Mouse (Mus musculus): ENCODE measurements at regions not wholly inside any gene's neighbourhood (a gene's known extent, or its start where the extent isn't known, plus 50 kb on each side); places are given as distances from the start of the nearest gene placed in this dataset.

DNA sequence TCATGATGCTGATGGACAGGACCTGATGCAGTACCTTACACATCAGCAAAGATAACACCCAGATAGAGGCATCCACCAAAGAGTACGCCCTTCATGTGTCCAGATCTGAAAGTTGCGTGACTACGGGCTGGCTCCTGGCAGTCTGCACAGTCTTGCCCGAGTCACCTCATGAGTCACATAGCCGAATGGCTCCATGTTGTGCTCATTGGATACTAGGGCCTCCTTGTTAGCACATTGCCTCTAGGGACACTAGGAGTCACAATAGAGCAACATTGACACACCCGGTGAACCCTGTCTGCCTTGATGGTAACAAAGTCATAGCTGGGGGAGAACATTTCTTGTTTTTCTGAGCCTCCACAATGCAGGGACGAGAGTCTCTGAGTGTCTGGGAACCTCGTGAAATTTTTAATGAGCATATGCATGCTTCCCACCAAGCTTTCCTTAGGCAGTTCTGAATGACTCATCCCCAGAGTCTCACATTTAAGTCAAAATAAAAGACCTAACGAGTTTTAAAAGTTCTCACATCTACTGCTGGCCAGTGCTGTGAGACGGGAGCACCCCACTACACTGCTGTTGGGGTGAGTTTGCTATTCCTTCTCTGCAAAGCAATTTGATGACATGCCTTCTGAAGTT is 297.5 kb downstream of the Insig2 start:
- no peak for ATAC-seq (ENCODE audit: poor library complexity, severe bottlenecking)

DNA sequence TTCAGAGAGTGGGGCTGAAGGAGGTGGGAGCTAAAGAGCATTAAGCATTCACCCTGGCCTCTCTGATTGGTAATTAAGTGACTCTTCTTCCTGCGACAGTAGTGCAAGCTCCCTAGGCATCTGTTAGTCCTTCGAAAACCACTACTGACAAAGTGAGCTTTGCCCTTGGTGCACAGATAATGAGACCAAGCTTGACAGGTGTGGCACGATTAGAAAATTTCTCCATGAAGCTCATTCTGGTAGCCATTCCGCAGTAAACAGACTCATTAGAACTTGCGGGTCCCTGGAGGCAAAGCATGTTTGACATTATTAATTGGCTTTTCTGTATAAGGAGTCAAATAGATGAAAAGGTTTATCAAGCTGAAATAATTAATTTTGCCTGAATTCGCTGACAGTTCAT is 285.8 kb downstream of the Insig2 start:
- ATAC-seq (ENCODE audit: poor library complexity, severe bottlenecking), result no peak

DNA sequence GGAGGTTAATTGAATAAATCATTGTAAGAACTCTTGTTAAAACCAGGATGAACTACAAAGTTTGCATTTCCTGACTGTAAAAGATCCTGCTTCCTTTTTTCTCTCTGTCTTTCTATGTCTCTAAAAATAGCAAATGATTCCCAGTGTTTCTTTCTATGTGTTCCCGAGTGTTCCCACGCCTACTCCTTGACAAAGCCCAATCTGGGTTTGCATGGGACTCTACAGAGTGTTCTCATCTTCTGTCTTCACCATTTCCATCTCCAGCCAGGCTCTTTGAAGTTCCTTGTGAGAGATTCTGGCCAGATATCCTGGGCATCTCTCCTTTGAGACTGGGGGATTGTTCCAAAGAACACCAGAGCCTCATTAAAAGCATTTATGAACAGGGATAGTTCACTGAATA is 285.0 kb downstream of the Insig2 start:
- ATAC-seq (ENCODE audit: poor library complexity, severe bottlenecking), result no peak

DNA sequence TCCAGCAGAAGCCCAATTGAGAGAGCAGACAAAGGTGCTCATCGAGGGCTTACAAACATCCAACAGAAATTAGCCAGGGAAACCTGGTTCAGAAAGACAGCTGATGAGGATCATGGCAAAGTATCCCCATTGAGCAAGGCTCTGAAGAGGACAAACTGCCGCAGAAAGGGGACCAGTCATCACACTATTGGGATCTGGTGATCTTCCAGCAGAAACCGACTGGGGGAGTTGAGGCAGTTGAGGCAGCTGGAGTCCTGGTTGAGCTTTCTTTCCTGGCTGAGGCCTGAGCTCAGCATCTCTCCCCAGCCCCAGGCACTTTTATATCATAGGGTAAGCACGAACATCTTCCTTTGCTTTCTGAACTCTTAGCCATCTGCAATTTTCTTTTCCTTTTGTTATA is 282.7 kb downstream of the Insig2 start:
- ATAC-seq (ENCODE audit: poor library complexity, severe bottlenecking), result no peak

DNA sequence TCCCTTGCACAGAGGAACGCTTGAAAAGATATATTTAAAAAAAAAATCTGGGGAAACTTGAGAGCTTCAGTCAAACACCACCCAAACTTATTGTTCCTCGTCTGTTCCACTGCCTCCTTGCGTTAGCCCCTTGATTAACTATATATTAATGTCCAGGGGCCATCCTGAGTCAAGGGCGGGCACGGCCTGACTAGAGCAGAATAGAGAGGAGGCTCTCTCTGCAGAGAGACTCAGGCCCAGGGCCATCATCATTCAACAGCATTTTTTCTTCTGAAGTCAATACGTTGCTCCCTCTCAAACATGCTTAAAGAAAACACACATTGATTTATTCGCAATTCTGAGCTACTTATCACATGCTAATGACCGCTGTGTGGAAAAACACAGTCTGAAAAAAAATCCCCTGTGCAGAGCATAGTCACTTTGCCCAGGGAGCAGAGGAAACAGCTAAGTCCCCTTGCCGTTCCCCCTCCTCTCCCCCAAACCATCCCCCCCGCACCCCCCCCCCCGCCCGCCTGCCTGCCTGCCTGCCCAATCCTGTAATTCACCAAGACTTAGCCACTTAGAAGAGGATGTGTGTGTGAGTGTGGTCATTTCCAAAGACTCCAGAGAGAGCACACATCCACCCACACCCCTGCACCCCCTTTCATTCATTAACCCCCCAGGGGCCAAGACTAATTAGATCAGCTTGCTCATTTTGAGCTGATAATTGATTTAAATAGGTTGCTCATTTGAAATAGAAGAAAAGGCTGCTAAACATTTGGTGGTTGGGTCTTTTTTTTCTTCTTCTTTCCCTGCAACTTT is 281.5 kb downstream of the Insig2 start:
- no peak for ATAC-seq (ENCODE audit: poor library complexity, severe bottlenecking)

DNA sequence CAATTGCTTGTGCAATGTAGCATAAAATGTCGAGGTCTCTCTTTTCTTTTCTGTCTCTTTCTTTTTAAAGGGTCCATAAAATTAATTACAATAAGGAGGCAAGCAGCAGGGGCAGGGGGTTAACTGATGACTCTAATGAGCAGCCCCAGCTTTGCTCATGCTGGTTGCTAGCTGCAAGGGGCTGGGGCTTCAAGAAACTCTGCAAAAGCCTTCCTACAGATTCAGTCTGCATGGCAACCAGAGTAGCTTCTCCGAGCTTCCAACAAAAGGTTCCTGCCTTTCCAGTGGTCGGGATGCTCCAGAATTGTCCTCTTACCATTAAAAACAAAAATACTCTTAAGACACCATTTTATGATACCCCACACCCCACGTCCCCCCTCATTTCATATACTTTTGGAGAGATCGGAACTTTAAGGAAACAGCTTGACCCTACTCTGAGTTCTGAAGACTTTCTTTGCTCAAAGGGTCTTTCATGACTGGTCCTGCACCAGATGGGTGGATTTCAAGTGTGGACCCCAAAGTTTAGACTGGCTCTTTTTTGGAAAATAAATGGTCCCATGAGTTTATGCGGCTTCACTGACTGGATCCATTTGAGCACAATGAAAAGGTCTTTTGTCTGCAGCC is 280.8 kb downstream of the Insig2 start:
- ATAC-seq (ENCODE audit: poor library complexity, severe bottlenecking), result no peak

DNA sequence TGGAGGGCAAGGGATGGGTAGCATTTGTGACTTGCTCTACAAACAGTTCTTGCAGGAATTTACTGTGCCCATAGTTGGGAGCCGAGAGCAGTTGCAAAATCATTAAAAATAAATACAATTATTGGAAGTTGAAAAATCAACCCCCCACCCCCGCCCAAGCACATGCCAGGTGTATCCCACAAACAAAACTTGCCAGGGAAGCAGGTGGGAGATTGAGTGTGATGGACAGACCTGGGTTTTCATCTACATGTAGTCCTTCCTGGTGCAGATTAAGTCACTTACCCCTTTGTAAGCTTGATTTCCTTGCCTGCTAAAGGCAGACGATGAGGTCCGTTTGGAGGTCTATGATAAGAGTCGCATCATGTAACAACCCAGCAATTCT is 280.3 kb downstream of the Insig2 start:
- ATAC-seq (ENCODE audit: poor library complexity, severe bottlenecking), result no peak

DNA sequence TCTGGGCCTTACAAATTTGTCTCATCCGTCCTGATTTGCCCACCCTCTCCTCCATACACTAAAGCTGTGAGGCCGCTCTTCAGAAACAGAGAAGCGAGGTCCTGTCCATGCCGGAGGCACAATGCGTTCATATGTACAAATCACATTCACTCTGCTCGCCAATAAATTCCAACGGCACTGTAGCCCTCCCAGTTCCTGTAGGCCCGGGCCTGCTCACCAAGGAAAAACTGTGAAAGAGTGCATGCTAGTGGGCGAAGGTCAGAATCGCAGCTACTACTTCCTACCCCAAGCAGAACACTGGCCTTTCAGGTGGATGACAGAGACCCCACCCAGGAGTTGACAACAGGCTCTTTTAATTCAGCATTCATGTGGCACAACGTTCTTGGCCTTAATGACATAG is 278.7 kb downstream of the Insig2 start:
- no peak for ATAC-seq (ENCODE audit: poor library complexity, severe bottlenecking)

DNA sequence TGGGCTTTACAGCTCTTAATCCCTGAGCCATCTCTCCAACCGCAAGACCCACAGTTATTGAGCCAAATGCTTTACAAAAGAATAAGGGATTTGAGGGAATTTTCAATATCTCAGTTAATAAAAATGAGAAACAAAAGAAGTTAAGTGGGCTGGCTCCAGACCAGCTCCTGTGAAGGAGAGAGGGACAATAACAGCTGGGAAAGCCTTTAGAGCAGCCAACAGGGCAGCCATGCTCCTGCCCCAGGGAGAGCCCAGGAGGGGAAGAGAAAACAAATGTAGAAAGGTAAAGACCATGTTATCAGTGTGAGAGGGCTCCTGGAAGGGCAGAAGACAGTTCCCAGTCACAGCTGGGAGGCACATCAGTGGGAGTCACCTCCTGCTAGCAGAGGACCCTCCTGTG is 257.8 kb downstream of the Insig2 start:
- ATAC-seq (ENCODE audit: poor library complexity, severe bottlenecking), result no peak

DNA sequence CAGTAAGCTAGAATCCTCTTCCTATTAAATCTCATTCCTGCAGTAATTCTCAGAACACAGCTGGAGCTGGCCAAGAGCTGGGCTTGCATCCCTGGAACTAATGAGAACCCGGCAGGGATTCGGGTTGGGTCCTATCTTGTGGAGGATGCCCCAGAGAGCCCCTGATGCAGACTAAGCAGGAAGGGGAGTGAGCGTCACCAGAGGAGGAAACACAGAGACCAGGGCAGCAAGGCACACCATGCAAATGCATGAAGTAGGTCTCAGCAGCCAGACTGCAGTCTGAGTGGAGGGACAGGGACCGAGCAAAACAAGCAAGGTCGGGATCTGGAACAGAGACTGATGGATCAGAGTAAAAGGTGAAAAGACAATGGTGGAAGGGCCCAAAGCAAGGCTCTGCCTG is 249.6 kb downstream of the Insig2 start:
- ATAC-seq (ENCODE audit: poor library complexity, severe bottlenecking), result no peak

DNA sequence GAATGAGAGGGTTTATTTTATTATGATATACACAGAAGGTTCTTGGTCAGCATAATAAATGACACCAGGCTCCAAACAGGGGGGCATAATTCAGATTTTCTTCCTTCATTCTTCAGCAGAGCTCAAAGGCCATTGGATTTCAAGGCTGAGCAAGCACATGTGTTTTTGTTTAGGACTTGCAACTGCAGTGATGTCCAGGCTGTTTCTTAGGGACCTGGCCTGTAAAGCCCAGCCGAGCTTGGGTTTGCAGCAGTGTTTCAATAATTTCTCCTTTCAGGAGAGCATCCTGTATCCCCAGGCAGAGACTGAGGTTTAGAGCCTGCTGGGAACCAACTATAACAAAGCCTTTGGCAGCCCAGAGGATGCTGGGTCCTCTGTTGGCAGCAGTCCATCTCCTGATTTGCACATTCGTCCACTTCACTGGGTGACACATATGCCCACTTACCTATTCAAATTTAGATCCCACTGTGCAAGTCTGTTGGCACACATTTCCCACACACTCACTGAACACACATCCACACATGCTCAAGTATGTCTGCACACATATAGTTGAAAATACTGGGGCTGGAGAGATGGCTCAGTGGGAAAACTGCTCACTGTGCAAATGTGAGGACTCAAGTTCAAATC is 247.2 kb downstream of the Insig2 start:
- no peak for ATAC-seq (ENCODE audit: poor library complexity, severe bottlenecking)

DNA sequence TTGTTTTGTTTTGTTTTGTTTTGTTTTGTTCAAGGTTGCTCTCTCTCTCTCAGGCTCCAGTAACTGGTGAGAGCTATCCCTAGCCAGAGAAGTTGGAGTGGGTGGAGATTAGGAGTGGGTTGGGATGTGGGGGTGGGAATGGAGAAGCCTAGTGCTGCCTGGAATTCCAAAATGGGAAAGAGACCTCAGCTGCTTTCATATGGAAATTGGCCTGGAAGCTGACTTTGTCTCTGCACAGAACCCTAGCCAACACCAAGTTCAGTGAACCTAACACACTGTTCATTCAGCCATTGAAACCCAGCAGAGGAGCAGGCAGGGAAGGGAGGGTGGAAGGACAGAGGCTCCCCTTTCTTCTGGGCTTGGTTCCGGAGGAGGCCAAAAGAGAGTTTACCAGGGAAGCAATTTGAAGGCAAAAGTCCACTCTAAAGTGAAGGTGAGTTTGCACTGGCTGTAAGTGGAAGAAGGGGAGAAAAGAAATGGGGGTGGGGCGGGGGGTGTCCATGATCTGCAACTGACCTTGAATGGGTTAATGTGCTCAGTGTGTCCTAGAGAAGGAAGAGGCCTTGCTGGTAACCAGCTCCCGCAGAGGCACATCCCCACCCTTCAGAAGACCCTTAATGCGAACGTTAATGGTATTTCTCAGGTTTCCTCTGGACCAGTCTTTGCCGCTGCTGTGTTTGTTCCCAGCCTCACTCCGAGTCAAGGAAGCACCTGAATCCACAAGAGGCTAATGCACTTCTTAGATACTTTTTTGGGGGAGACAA is 245.1 kb downstream of the Insig2 start:
- no peak for ATAC-seq (ENCODE audit: poor library complexity, severe bottlenecking)

DNA sequence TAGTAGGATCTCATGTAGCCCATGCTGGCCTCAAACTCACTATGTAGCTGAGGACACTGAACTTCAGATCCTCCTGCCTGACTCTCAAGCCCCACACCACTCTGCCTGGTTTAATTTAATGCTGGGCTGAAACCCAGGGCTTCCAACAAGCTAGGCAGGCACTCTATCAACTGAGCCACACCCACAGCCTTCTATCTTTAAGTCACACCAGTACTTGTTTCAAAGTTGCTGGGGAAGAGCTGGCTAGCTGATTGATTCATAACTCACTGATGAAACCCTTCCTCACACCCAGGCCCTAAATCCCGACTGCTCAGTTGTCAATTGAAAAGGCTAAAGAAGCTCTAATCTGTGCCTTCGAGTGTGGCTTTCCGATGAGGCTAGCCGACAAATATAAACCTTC is 241.8 kb downstream of the Insig2 start:
- no peak for ATAC-seq (ENCODE audit: poor library complexity, severe bottlenecking)

DNA sequence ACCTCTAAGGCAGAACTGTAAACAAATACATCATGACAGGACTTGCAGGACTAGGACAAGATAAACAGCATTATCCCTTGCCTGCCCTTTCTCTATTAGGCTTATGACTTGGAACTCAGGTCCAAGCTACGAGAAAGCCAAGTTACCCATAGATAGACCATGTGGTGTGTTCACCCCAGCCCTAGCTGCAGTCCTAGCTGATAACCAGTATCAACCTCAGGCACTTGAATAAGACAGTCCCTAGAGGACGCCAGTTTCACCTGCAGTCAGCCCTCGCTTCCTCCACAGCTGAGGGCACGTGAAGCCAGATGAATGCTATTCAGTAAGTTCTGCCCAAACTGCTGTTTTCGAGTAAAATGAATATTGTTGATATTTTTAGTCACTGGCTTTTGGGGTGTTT is 239.5 kb downstream of the Insig2 start:
- ATAC-seq (ENCODE audit: poor library complexity, severe bottlenecking), result no peak

DNA sequence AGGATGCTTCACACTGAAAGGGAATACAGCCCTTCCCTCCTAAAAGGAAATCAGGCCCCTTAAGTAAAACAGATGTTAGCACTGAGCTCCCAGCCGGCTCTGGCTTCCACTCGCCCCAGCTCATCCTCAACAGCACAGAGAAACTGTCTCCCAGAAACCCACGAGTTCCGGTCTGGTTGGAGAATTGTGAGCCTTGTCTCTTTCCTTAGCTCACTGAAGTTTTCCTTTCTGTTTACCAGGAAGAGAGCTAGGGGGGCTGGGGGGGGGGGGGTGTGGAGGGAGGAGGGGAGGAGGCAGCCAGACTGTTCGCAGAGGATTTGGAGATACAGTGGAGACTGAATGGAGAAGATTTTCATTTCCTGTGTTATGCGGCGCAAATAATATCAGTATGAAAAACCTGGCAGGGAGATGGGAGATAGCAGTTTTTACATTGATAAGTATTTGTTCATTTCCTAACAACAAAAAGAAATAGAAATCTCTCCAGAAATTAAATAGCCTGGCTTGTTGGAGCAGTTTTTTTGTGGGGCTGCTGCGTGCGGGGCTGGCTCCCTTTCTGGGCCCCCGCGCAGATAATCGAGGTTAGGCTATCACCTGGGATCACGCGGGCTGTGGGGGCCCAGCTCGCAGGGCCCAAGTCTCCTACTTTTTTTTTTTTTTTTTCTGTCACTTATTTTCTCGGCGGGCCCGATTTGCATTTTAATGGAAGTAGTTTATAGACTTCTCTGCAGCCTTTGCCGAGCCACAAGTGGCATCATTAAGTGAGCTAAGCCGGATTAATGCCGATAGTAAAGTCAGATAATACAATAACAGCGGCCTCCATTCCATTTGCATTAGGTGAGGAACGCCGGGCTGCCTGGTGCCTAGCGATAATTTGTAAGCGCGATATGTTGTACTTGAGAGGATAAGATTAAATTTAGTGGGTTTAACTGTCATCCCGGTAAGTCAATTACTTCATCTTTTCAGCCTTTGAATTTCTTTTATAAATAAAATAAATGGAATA is 235.5 kb downstream of the Insig2 start:
- no peak for ATAC-seq (ENCODE audit: poor library complexity, severe bottlenecking)

DNA sequence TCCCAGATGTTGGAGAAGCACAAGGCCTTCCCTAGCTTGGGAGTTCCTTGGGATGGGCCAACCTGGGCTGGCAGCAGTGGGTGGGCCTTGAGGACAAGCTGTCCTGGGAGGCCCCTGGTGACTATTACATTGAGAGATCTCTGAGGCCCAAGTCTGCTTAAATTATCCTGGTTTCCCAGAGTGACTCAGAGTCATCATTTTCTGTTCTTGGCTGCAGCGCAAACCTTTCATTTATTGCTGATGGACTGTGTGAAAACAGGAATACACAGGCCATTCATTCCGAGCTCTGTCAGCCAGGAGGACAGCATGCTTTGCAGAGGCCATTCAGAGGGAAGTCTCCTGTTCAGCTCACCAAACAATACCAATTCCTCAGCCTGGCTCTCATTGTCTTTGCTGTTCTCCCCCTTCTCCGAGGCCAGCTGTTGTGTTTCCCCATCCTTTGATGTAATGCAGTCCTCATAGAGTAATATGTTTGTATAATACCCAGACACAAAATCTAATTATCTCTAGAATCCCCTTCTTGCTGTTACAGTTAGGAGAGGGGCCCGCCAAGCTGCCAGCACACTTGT is 220.5 kb downstream of the Insig2 start:
- no peak for ATAC-seq (ENCODE audit: poor library complexity, severe bottlenecking)

DNA sequence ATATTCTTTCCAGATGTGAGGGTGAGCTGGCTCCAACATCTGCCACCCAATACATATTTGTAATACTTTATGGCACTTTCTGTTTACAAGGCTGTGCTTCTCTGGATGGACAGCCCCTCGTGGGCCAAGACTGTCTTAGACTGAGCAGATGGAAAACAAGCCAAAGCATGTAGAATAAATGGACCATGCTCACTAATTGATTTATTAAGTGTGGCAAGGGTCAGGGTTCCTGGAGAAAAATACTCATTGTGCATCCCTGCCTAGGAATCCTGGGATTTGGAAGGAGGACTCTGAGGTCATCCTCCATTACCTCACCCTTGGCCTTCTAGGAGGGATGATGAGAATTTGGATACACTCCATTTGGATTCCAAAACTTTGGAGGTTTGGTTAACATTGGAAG is 219.9 kb downstream of the Insig2 start:
- no peak for ATAC-seq (ENCODE audit: poor library complexity, severe bottlenecking)

DNA sequence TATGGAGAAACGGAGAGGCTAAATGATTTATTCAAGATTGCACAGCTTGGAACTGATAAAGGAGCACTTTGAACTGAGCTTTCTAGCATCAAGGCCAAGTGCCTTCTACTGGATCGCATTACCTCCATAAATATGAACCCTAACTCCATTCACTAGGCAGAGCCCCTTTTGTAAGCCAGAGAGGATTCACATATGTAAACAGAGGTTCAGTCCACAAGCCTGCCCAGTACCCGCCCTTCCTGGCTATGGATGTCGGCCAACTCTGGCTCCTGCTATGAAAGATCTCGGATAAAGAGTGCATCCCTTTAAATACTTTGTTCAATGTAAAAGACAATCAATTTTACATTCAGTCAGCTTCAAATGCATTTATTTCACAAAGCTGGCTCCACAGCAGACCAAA is 215.8 kb downstream of the Insig2 start:
- no peak for ATAC-seq (ENCODE audit: poor library complexity, severe bottlenecking)

DNA sequence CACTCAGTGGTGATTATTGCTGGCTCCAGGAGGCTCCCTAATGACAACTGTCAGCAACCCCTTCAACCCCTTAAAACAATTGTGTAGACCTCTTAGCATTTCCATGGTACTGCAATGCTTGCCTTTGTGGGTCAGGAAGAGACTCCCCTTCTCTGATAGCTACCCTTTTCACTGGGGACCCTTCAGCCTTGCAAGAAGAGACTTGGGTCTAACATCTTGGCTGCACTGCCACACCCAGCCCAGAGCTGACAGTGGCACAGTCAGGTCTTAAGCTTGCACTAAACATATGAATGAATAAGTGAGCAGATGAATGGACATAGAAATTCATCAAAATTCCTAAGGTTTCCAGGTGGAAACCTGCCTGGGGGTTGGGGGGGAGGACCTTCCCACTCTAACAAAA is 209.0 kb downstream of the Insig2 start:
- no peak for ATAC-seq (ENCODE audit: poor library complexity, severe bottlenecking)

DNA sequence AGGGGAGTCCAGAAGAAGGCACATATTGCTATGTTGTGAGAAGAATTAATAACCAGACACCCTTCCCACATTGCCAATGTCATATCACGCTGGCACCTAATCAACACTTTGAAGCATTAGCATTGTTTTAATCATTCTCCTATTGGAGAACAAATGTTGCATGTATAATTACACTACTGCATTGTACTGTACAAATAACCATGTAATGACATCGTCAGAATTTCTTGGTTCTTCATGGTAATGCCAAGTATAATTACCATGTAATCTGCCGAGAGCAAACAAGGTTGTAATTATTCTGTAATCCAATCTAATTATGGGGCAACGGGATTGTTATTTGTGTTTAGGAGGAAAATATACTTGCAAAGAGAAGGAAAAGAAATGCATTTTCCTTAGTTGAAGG is 196.1 kb downstream of the Insig2 start:
- no peak for ATAC-seq (ENCODE audit: poor library complexity, severe bottlenecking)

All from megakaryocyte, adult 5-6 weeks (primary cell).